Mouse (Mus musculus): ENCODE data around the gene 1700017B05Rik.
"Not testable (repeated sequence)": the region's sequence is repeated elsewhere in the genome, so short reads cannot be mapped to it uniquely, and the experiment has no call there.

Gene 1700017B05Rik

DNA sequence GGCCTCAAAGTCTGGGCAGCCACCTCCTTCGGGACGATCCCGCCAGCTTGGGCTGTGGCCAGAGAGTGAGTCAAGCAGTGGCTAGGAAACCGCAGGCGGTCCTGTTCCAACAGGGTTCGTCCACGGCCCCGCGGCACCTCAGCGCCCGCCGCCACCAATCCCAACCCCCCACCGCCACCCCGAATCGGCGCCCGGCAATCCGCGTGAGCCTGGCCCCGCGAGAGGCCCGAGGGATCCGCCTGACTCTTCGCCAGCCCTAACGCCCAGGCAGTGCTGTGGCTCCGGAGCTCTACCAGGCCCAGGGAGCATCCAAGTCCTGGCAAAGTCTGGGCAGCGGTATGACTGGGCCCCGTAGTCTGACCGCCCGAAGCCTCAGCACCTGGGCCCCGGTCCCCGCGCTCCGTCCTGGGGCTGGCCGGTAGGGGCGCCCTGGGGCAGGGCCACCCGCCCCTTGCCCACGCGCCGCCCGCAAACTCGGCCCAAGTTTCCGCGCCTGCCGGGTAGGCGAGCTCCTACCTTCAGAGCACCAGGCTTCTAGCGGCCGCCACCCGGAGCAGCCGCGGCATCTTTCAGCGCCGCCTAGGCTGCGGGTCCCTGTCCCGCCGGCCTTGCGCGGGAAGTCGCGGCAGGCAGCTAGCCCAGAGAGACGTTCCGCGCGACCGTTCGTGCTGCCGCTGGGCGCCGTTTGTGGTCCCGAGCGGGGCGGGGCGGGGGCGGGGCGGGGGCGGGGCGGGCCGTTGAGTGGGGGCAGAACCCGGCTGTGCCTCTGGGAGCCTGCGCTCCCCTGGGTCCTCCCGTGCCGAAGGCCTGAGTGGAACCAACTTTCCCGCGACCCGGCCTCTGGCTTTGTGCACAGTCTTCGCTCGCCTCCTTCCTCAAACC is at the start of gene 1700017B05Rik:
Gene 1700017B05Rik (minus strand): TSS at position 700 of the 882 bp plus-strand sequence.
- peak; percentile 87 for DNase-seq

- no peak for DNase-seq
Measured at GRCm38 (mm10) chr9:57310895-57311294, 48.5 kb upstream of the 1700017B05Rik start.

GRCm38 (mm10) chr9:57309353-57309752 is 46.9 kb upstream of the 1700017B05Rik start:
- DNase-seq: no peak

DNA sequence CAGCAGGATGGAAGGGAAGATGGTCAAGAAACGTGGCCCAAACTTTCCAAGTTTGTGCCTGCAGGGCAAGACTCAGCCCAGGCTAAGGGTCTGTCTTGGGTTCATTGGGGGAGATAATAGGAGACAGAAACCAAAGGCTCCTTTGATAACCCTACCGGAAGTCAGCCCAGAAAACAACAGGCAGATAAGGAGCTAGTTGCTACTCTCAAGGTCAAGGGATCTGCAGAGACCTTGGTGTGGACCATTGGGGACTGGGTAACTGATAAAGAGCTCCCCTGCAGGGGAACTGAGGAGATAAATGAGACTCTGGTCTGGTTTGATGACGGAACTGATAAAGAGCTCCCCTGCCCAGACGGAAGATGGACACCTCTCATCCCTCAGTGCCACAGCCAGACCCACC is 45.0 kb upstream of the 1700017B05Rik start:
- no peak for DNase-seq

DNA sequence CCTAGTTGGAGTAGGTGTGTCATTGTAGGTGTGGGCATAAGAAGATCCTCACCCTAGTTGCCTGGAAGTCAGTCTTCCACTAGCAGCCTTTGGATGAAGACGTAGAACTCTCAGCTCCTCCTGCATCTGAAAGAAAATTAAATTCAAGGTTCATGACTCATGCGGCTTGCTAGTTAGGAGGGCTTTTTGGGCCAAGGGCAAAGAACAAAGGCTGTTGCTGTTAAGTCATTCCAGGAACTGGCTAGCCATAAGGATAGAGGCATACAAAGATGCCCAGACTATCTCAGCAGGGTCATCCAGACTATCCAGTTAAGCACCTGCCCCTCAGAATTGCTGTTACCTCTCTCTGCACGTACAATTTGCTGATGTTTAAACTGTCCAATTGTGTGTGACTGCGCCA is 42.3 kb upstream of the 1700017B05Rik start:
- not testable (repeated sequence) for DNase-seq

GRCm38 (mm10) chr9:57304251-57304650 is 41.8 kb upstream of the 1700017B05Rik start:
- DNase-seq: no peak

DNA sequence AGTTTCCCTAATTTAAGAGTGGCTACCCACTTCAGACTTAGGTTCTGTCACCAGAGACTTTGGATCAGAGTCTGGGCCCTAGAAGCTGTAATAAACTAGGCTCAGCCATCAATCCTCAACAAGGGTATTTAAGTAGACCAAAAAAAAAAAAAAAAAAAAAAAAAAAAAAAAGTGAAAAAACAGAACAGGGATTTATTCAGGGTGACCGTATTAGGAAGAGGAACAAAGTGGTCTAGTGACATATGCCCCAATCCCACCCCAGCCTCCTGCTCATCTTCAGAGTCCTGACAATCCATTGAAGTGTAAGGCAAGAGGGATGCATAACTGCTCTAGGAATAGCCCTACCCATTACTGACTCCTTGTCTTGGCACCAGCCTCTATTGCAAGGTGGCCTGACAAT is 40.9 kb upstream of the 1700017B05Rik start:
- DNase-seq: no peak

- no peak for DNase-seq
Measured at GRCm38 (mm10) chr9:57300825-57301224, 38.4 kb upstream of the 1700017B05Rik start.

- DNase-seq: no peak
Measured at GRCm38 (mm10) chr9:57299790-57300477, 37.5 kb upstream of the 1700017B05Rik start.

- DNase-seq: no peak
Measured at GRCm38 (mm10) chr9:57297938-57298337, 35.5 kb upstream of the 1700017B05Rik start.

GRCm38 (mm10) chr9:57296277-57296676 is 33.9 kb upstream of the 1700017B05Rik start:
- no peak for DNase-seq

GRCm38 (mm10) chr9:57295666-57296065 is 33.3 kb upstream of the 1700017B05Rik start:
- no peak for DNase-seq

DNA sequence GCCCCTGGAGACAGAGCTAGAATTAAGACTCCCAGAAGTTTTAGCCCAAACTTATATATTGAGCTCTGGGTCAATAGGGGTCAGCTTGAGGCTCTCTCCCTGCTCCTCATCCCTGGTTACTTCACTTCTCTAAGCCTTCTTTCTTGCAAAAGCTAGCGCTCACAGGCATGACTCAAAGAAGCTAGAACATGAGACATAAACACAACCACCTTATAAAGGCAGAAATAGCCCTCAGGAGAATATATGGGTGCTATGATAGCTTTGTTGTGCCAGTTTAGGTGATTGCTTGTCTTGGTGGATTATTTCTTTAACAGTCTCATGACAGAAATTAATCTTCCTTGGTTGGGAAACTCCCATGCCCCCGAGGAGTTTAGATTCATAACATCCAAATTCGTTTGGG is 32.5 kb upstream of the 1700017B05Rik start:
- no peak for DNase-seq

- DNase-seq: no peak
Measured at GRCm38 (mm10) chr9:57287183-57287582, 24.8 kb upstream of the 1700017B05Rik start.

DNA sequence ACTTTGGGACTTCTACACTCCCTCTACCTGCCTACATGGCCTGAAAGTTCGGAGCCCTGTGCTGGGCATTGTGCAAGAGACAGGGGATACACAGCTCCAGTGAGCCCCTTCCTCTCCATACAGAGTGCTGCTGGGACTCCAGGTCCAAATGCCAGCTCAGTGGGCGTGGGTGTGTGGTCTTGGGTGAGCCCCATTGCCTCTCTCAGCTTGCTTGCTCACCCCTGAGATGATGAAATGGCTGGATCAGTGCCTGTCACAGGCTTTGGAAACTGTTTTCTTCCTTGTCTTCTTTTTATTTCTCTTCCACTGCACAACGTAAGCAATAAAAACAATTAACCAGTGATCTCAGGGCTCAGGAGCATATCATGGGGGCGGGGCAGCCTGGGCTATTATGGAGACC is 20.9 kb upstream of the 1700017B05Rik start:
- DNase-seq: no peak

GRCm38 (mm10) chr9:57282686-57283085 is 20.3 kb upstream of the 1700017B05Rik start:
- peak; percentile 34 for DNase-seq

GRCm38 (mm10) chr9:57281549-57281948 is 19.1 kb upstream of the 1700017B05Rik start:
- peak; percentile 63 for DNase-seq

DNA sequence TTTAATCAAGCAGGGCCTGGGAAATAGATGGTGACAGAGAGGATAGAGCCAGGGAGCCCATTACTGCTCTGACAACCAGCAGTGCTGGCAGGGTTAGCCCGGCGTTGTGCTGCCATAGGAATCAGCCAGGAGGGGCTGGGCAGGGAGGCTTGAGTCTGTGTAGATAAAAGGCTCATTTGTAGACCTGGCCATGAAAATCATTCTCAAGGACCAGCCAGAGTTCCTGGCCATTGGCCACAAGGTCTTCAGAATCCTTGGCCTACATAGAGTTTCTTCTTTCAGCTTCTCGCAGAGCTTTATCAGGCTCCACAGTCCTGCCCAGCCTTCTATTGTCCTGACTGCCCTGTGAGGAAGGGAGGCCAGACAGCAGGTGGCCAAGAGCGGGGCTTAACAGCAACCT is 17.0 kb upstream of the 1700017B05Rik start:
- DNase-seq: no peak

DNA sequence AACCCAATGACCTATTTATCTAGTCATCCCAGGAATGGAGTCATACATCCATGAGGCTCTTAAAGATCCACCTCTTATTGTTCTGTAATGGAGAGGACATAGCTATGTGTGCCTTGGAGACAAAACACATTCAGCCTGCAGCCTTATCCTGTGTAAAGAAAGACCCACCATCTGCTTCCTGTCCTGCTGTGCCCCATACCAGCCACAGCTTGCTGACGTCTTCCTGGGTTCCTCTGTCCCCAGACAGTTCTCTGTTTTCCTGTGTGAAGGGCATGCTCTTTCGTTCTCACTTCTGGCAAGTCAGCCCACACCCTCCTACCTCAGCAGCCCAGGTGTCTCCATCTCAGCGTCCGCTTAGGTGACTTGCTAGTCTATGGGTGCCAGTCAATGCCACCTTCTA is 15.9 kb upstream of the 1700017B05Rik start:
- no peak for DNase-seq

- no peak for DNase-seq
Measured at GRCm38 (mm10) chr9:57276311-57276710, 13.9 kb upstream of the 1700017B05Rik start.

DNA sequence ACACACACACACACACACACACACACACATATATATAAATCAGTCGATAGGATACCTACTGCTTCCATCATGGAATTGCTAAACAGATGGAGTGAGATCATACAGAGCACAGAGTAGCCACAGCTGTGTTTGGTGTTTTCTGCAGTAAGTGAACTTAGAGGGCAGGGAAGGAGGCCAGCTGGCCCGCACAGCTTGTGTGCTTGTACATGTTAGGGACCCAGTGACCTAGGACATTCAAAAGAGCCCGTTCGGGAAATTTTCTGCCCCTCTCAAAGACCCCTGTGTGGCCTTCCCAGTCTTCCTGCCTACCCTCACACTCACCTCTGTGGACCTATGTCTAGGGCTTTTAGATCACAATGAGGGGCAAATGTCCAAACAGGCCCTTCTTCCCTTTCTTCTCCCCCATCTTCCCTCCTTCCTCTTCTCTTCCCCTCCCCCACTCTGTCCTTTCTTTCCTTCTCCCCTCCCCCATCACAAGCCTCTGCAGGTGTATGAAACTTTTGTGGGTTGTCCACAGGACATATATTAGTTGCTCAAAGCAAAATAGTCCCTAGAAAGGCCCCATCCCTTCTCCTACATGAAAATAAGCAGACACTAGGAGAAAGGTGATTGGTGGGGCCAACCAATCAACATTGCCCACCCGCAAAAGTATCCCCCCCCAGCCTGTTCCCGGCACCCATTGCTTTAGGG is 11.5 kb upstream of the 1700017B05Rik start:
- peak; percentile 61 for DNase-seq

DNA sequence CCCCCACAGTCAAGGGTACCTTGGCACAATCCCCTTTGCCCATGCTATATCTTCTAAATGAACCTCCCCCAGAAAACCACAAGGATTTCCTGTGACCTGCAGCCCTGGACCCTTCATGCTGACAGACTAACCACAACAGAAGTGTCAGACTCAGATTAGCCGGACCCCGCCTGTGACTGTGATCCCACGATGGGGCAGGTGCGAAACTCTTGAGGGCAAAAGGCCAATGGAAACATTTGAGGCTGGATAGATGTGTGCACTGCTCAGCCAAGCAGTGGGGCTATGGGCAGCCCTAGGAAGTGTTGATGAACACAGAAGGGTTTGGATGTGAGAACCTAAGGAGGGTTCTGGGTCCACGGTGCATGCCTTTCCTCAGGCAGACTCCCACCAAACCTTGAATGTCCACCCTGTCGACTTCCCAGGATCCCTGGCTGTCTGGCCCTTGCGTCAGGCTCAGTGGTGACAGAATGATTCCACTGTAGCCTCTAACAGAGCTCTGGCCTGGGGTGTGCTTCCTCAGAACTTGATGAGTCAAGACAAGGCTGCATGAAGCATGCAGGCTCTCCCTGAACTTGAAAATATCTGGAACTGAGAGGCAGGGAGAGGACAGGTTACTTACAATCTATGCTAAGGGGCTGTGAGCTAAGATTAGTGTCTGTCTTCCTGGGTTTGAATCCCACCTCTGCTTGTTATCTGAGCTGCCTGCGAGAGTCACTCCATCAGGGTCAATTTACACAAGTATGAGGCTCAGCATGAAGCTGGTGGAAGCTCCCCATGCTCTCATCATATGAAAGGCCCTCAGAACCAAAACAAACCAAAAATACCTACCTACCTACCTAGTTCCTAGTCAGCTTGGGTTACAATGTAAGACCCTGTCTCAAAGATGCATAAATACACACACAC is 10.7 kb upstream of the 1700017B05Rik start:
- DNase-seq: no peak

All from kidney, postnatal 10 days (tissue).